Mouse (Mus musculus) lung, adult 2 months (tissue): ENCODE measurements around the gene Kmt2b. TPM values are rescaled to one million over a fixed set of nuclear protein-coding genes. Genes with fewer than 3 reads are reported as not detected.
A peak's percentile ranks its signal among the peaks of the same experiment; 100 is the strongest.

Source experiments
- DNase-seq: peaks from one replicate; pipeline ENCODE4 v3.0.0; 2022
- H3K4me1 ChIP-seq: fragments of 200-500 bp; 2 replicates; pipeline ENCODE4 v1.6.1; 2011; ENCODE audit warnings: low read length; ENCODE audit not compliant: control insufficient read depth, insufficient read depth
- H3K4me3 ChIP-seq: fragments of 200-500 bp; replicated peaks from 2 replicates; pipeline ENCODE3; 2011; ENCODE audit warnings: low read depth, mild to moderate bottlenecking, control low read depth, low read length; ENCODE audit errors: extremely low read depth
- CTCF ChIP-seq: fragments of 200-500 bp; IDR thresholded peaks from 2 replicates; pipeline ENCODE4 v1.5.1; 2011; ENCODE audit warnings: mild to moderate bottlenecking, low read length, control low read depth; ENCODE audit not compliant: insufficient read depth
- POLR2A ChIP-seq: fragments of 200-500 bp; IDR thresholded peaks from 2 replicates; pipeline ENCODE4 v1.6.1; 2011; ENCODE audit warnings: low read depth, mild to moderate bottlenecking, control low read depth, low read length, borderline replicate concordance; ENCODE audit errors: extremely low read depth
- WGBS: fragments of 180-500 bp; shearing (Covaris S2); methylation state at CpG from one replicate; pipeline ENCODE4 v1.1.7; 2018; 5-methylcytosine and 5-hydroxymethylcytosine counted together
- polyA plus RNA-seq: library from polyadenylated mRNA; depleted of rRNA; stranded (reverse); fragments of >200 nt; gene quantifications from 2 replicates; pipeline ENCODE4 v1.2.3, GENCODE M21; 2012

Kmt2b gene
- polyA plus RNA-seq, 1 experiment: 58.6 TPM

GRCm38 (mm10) chr7:30592772-30593423 lies 4.4 kb upstream of the Kmt2b start:
- Histone ChIP-seq H3K4me1 (peaks cover 8% of the 10 kb centered on the region), H3K4me3 (no peak overlapping the region)
- WGBS: 37% methylated on average over 5 of the region's 5 CpGs
- TF ChIP-seq POLR2A (no peak), CTCF (no peak)
- DNase-seq: no peak

DNA sequence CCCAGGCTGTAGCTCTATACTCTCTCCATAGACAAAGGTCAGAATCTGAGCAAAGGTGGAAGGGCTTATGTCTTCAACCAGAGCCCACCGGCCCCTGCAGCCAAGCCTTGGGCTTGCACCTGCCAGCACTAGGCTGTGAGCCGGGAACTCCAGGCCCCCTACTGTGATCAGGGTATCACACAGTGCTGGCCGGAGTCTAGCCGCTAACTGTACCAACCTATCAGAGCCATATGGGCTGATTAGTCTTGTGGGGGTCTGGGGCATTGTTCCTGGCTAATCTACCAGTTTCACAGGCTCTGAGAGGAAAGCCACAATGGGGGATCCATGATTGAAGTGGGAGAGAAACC lies 3.1 kb upstream of the Kmt2b start:
- Histone ChIP-seq H3K4me3 (no peak overlapping the region), H3K4me1 (peaks cover 15% of the 10 kb centered on the region)
- no peak for DNase-seq
- TF ChIP-seq POLR2A: no peak
- 75% methylated on average over 4 of the region's 4 CpGs for WGBS

- no peak for DNase-seq
- TF ChIP-seq CTCF (no peak), POLR2A (no peak)
- peaks cover 15% of the 10 kb centered on the region for H3K4me1 ChIP-seq
- no peak overlapping the region for H3K4me3 ChIP-seq
- 83% methylated on average over 9 of the region's 9 CpGs for WGBS
These were observed 2.5 kb upstream of the Kmt2b start for GRCm38 (mm10) chr7:30590927-30591604.

DNA sequence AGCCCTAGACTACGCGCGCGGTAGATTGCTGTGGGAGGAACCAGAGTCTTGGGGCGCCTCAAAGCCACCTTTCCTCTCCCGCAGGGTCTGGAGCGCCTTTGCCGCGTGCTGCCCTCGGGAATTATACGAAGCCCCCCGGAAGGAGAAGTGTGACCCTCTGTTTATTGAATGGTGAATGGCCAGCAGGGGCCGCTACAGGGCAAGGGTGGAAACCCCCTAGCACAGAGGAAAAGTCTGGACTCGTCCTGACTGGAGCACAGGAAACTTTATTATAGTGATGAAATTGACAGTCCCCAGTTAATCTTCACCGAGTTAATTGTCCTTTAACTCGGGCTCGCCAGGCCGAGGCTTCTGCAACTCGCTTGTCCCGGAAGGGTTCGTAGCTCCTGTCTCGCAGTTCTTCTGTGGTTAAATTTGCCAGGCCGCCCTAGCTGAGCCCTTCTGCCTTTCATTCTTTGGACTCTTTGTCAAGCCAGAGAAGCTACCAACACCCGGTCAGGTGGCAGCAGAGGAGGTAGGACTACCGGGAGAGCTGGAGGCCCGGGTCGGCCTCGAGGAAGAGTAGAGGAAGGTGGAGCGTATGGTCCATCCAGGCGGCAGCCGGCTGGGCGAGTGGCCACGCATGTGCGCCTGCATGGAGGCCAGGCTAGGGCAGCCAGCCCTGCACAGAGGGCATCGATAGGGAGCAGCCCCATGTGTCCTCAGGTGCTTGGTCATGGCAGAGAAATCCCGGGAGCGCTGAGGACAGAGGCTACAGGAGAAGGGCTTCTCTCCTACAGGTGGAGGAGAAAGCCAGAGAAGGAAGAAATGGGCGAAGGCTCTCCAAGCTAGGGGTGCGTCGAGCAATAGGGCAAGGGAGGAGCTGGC lies 1.1 kb upstream of the Kmt2b start:
- no peak for TF ChIP-seq POLR2A
- peak; percentile 87 for TF ChIP-seq CTCF
- Histone ChIP-seq H3K4me1 (peaks cover 15% of the 10 kb centered on the region), H3K4me3 (peak overlapping the region; percentile 88)
- peak; percentile 90 for DNase-seq
- 23% methylated on average over 40 of the region's 40 CpGs for WGBS

DNA sequence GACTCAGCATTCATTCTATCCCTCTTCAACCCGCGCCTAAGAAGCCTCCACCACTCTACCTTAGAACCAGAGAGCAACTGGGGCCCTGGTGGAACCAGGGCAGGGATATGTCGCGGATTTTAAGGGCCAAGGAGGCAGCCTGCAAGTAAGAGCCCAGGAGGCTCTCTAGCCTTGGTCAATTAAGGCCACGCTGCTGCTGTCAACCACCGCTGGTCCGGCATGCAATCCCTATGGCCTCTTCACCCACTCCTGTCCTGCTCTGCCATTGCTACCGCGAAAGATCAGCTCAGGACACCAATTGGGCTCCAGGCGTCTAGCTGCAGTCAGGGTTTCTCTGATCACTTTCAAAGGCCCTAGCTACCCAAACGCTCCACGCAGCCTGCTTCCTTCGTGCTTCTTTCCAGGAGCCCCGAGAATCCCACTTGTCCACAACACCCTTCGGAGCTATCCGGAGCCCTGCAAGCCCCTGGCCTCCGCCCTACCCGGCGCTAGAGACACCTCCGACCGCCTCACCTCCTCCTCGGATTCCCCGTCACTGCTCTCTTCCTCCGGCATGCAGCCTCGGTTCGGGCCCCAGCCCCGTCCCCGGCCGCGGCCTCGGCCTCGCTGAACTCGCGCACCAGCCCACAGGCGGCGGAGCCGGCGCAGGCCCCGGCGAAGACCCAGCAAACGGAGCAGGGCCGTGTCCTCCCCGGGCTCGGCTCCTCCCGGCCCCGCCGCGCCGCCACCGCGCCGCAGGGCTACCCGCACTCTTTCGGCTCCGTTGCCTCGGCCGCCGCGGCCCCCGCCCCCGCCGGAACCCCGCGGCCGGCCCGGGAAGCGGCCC lies 471 bp downstream of the Kmt2b start:
- Histone ChIP-seq H3K4me1 (peaks cover 13% of the 10 kb centered on the region), H3K4me3 (peak overlapping the region; percentile 69)
- TF ChIP-seq CTCF (no peak), POLR2A (no peak)
- WGBS: under 1% methylated on average over 50 of the region's 67 CpGs
- peak; percentile 70 for DNase-seq

- H3K4me1 ChIP-seq: peaks cover 11% of the 10 kb centered on the region; the same call in 1 of the 2 replicates
- TF ChIP-seq CTCF (no peak), POLR2A (no peak)
- H3K4me3 ChIP-seq: no peak overlapping the region
- DNase-seq: no peak
- 87% methylated on average over 28 of the region's 28 CpGs for WGBS
These were observed 2.0 kb downstream of the Kmt2b start for GRCm38 (mm10) chr7:30586455-30587020.

- 93% methylated on average over 7 of the region's 7 CpGs for WGBS
- TF ChIP-seq CTCF: no peak
- TF ChIP-seq POLR2A: no peak
- Histone ChIP-seq H3K4me3 (no peak overlapping the region), H3K4me1 (peaks cover 11% of the 10 kb centered on the region; the same call in 1 of the 2 replicates)
- DNase-seq: no peak
These were observed 3.4 kb downstream of the Kmt2b start for GRCm38 (mm10) chr7:30585170-30585569.

DNA sequence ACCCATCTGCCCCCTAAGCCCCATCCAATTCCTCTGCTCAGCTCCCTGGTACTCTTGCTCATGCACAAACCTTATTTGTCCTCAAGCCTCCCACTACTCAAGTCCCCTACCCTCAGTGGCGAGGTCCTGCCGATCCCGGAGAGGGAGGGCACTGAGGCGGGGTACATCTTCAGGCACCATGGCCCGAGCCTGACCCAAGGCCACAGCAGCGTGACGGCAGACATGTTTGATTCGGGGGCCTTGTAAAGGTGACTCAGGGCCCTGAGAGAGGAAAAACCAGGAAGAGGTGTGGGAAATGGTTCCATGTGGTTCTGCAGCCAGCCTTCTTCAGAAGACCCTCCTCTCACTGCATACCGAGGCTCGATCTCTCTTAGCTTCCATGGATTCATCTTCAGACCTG lies 4.2 kb downstream of the Kmt2b start:
- DNase-seq: no peak
- H3K4me1 ChIP-seq: 0 out of 2 replicates have a peak, but pooled peaks cover 6% of the 10 kb centered on the region
- TF ChIP-seq CTCF (no peak), POLR2A (no peak)
- H3K4me3 ChIP-seq: no peak overlapping the region
- 88% methylated on average over 10 of the region's 10 CpGs for WGBS

DNA sequence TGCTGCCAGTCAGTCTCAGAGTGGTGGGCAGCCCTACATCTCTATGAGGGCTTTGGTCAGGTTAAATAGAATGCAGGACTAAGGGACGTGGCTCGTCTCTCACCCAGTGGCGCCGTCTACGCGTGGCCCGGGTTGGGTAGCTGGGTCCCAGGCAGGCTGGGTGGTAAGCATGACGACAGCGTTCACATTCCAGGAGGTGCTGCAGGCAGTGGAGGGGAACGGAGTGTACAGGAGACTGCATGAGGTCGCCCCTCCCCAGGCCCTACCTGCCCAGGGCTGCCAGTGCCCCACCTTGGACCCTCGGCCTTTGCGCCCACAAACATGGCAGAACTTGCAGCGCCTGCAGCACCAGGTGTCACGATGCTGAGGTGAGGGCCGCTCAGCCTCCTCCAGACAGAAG lies 7.0 kb downstream of the Kmt2b start:
- 94% methylated on average over 16 of the region's 16 CpGs for WGBS
- no peak for TF ChIP-seq POLR2A
- TF ChIP-seq CTCF: no peak
- Histone ChIP-seq H3K4me3 (no peak overlapping the region), H3K4me1 (no peaks in the 10 kb centered on the region)
- no peak for DNase-seq
